Mouse (Mus musculus) heart, adult 2 months (tissue): ENCODE measurements at regions not wholly inside any gene's neighbourhood (a gene's known extent, or its start where the extent isn't known, plus 50 kb on each side); places are given as distances from the start of the nearest gene placed in this dataset.

Source experiments
- CTCF ChIP-seq: fragments of 200-600 bp; IDR thresholded peaks from 2 replicates; pipeline ENCODE4 v1.8.1; 2022; ENCODE audit warnings: antibody characterized with exemption, mild to moderate bottlenecking, moderate library complexity
- EP300 ChIP-seq: fragments of 200-500 bp; IDR thresholded peaks from 2 replicates; pipeline ENCODE4 v1.6.1; 2011; ENCODE audit warnings: low read depth, low read length, control low read depth; ENCODE audit not compliant: insufficient read depth
- POLR2A ChIP-seq: fragments of 200-500 bp; IDR thresholded peaks from 2 replicates; pipeline ENCODE4 v1.6.1; 2011; ENCODE audit warnings: mild to moderate bottlenecking, low read depth, low read length, control low read depth; ENCODE audit not compliant: insufficient read depth

DNA sequence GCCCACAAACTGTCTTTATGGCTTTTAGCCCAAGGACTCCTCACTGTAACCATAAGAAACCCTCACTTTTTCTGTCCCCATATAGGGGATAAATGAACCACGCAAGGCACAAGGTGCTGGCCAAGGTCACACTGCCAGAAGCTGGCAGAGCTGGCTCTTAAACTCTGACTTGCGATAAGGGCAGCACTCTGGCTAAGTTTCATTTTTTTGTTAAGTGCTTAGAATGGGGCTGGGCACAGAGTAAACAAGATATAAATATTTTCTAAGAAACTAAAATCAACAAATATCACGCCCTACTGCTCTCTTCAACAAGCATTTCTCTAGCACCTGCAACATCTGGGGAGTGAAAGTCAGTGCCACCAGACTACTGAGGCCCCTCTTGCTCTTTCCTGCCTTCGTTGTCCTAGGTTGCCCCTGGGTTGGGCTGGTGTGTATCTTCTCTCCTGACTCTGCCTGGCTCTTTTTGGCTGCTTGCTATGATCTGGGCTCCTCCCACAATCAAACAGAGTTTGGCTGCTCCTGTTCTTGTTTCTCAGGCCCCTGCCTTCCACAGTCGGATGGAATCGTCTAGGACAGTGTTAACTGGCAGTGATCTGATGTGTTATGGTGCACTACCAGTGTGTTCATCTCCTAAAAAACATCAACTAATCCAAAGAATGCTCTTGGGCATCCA lies 60.5 kb upstream of the Adra1b start:
- TF ChIP-seq POLR2A, result no peak
- TF ChIP-seq EP300, result no peak
- TF ChIP-seq CTCF, result no peak
